Mouse (Mus musculus): ENCODE results near the gene Rps6kc1.
A peak's percentile ranks its signal among the peaks of the same experiment; 100 is the strongest.

The Rps6kc1 gene

GRCm38 (mm10) chr1:190898899-190899575, 12.5 kb downstream of the Rps6kc1 start:
- no peak for DNase-seq

- no peak for DNase-seq
These were observed 13.4 kb downstream of the Rps6kc1 start for GRCm38 (mm10) chr1:190898186-190898585.

DNA sequence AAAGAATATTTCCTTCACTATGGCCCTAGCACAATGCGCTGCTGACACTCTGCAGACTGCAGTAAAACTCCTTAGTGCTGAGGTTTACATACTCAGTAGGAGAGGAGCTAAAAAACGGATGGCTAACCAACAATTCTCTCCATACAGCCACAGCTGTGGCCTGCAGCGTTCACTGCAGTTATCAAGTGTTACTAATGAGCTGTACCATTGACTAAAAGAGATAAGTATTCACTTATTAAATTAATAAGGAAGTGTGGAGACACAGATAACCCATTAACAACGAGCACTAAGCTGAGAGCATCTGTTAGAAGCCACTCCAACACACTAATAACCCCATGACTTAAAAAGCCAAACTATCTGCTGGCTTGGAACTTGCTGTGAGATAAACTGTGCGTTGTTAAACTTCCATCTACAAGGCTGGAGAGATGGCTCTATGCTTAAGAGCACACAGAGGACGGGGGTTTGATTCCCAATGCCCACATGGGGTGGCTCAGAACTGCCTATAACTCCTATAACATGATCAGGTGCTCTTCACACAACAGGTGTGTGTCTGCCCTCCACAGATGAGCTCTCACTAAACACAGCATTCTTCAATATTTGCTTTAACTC, 17.9 kb downstream of the Rps6kc1 start:
- no peak for DNase-seq

- DNase-seq, result no peak
These were observed 22.9 kb downstream of the Rps6kc1 start for GRCm38 (mm10) chr1:190888646-190889045.

GRCm38 (mm10) chr1:190888031-190888430, 23.5 kb downstream of the Rps6kc1 start:
- no peak for DNase-seq

GRCm38 (mm10) chr1:190886014-190886413, 25.6 kb downstream of the Rps6kc1 start:
- DNase-seq, result no peak

GRCm38 (mm10) chr1:190881422-190881821, 30.1 kb downstream of the Rps6kc1 start:
- peak; percentile 58 to 61 for DNase-seq

DNA sequence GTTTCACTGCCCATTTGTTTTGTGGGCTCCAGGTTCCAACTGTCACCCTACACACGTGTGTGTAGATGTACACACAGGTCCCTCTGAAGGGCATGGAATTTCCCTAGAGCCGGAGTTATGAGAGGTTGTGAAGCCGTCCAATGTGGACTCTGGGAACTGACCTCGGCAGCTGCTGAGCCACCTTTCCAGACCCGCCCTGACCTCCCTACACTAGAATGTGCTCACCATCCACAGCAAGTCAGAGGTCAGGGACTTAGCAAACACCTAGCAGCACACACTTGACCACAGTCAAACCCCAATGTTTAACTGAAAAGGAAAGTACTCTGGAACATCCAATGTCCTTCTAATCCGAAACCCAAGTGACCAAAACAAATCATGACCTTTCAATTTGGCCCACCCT, 30.9 kb downstream of the Rps6kc1 start:
- no peak for DNase-seq

DNA sequence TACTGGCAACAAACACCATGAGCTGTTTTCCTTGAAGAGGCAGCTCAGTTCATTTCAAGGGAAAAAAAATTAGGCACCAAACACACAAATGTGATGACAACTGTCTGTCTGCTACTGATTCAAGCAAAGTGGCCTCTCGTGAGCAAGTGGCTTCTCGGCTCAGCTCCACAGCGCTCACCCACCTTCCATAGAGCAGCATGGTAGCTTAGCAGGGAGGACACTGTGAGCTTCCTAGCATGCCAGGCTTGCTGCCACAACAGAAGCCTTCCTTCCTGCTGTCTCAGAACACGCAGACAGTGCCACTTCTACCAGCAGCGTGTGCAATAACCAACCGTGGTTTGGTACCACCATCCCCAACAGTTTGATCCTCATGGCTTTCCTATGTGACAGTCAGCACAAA, 35.8 kb downstream of the Rps6kc1 start:
- no peak for DNase-seq

- no peak for DNase-seq
These were observed 36.5 kb downstream of the Rps6kc1 start for GRCm38 (mm10) chr1:190875089-190875488.

GRCm38 (mm10) chr1:190871068-190871467, 40.5 kb downstream of the Rps6kc1 start:
- no peak for DNase-seq

GRCm38 (mm10) chr1:190869996-190870395, 41.6 kb downstream of the Rps6kc1 start:
- DNase-seq, result no peak

- DNase-seq, result no peak
These were observed 42.8 kb downstream of the Rps6kc1 start for GRCm38 (mm10) chr1:190868790-190869189.

DNA sequence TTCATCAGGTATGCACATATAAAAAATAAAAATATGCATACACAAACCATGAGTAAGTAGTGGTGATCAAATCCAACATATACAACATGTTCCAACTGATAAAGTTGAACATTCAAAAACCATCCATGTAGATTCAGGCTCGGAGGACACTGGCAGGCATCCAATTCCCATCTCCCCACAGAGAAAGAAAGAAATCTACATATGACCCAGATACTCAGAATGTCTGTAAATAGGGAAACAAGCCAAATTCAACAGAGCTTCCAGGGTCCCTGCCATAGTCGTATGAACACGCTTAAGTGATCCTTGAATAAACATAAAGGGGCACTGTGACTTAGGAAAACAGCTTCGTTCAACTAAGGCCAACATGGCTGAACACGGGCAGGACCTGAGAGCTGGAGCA, 49.9 kb downstream of the Rps6kc1 start:
- no peak for DNase-seq

DNA sequence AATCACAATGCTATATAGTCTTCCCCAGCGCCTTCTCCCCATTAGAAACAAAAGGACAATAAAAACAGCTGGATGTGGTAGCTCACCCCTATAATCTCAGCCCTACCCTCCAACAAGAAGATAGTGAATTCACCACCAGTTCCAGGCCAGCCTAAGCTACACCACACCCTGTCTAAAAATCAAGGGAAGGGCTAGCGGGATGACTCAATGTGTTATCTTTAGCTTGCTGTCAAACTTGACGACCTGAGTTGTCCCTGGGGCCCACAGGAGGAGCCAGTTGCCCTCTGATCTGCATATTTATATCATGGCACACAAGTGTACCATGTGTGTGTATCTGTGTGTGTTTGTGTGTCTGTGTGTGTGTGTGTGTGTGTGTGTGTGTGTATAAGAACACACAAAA, 57.1 kb downstream of the Rps6kc1 start:
- DNase-seq, result no peak

DNA sequence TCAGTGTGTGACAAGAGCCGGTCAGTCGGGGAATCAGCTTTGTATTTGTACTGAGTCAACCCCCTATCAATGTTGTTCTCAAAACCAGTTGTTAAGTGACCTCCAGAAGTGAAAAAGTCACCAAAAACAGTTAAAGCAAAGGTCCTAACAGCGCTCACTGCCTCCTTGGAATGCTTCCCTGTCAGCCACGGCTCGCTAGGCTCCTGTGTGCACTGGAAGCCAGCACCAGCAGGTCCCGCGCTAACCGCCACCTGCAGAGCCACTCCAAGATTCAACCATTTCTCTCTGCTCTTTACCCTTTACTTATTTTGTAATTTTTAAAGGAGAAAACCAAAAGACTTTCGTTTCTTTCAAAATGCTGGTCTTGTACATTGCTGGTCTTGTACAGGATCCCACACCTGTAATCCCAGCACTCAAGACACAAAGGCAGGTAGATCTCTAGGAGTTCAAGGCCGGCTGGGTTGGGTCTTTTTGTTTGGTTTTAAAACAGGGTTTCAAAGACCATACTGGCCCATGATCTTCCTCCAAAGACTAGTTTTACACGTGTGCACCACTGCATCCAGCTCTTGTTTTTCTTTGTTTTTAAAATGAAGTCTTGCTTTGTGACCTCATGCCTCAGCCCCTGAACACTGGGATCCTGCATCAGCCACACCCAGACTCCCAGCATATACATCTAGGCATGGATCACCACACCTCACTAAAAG, 62.3 kb downstream of the Rps6kc1 start:
- DNase-seq, result no peak

DNA sequence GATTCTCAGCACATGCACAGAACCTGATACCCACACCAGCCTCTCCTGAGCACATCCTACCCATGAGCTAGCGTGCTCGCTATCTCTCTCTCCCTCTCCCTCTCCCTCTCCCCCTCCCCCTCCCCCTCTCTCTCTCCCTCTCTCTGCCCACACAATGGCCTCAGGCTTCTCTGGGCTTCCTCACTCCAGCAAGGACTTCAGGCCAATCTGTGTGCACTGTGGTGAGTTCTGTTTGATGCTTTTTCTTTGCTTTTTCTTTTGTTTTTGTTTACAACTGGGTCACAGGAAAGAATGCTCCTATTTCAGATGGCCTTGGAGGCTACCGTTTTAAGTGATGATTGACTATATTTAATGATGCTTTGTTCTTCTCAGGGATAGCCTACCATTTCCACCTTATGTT, 62.9 kb downstream of the Rps6kc1 start:
- DNase-seq, result no peak

DNA sequence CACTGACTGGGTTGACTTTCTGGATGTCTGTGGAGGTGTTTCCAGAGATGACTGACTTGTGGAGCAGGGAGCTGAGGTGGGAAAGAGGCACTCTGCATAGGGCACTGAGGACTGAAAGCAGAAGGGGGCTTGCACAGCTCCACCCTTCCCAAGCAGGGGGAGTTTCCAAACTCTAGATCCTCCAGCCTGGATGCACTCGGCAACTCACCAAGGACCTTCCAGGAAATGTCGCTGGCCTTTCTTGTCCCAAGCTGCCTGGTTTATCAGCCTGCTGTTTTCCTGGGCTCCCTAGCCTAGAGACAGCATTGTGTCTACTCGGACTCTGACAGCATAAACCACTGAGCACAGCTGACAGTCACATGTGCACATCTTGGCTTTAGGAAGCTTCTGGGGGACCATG, 64.6 kb downstream of the Rps6kc1 start:
- DNase-seq, result no peak

GRCm38 (mm10) chr1:190846074-190846730, 65.4 kb downstream of the Rps6kc1 start:
- no peak for DNase-seq

DNA sequence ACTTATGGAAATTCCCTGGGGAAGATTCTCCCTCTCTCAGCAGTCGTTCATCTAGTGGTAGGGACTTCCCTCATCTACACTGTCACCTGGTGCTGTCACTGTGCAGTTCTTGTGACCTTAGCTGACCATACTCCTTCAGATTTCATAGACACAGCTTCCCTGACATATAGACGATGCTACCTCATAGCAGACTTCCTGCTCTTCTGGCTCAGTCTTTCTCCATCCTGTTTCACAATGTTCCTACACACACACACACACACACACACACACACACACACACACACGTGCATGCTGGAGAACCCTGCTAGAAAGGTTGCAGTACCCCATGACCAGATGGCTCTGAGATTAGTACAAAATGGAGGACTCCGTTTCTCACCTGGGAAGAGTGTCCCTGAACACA, 66.2 kb downstream of the Rps6kc1 start:
- DNase-seq, result no peak

DNA sequence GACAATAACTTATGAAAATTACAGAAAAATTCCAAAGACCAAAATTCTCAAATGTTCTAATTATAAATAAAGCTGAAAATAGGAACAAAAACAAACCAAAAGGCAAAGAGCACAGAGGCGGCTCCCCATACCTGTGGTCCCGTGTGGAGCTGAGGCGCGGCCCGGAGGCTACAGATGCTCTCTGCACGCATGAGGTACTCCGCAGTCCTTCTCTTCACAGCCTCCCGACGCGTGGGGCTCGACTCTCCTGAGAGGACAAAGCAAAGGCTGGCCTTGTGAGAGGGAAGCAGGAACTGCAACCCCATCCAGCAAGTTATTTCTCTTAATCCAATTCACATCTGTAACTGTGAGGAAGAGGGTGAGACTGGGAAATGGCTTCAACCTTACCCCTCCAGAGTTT, 67.2 kb downstream of the Rps6kc1 start:
- DNase-seq, result no peak

DNA sequence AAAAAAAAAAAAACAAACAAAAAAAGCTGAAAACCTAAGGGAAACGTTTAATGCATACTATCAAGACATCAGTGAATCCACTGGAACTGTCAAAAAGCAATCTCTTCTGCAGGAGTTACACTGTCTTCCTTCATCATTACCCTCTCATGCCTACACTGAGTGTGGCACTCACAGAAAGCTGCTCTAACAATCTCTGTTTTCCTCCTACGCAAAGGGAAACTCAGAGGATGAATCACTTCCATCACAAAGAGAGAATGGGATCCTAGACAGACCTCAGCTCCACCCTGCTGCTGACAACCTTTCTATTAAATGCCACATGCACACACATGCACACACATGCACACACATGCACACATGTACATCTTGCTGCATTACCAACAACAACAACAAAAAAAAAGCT, 75.5 kb downstream of the Rps6kc1 start:
- DNase-seq, result no peak

GRCm38 (mm10) chr1:190834201-190834907, 77.2 kb downstream of the Rps6kc1 start:
- no peak for DNase-seq

All from B cell, adult 2 months (primary cell).